Mouse (Mus musculus): ENCODE measurements around the gene Rpap1.

The Rpap1 gene

DNA sequence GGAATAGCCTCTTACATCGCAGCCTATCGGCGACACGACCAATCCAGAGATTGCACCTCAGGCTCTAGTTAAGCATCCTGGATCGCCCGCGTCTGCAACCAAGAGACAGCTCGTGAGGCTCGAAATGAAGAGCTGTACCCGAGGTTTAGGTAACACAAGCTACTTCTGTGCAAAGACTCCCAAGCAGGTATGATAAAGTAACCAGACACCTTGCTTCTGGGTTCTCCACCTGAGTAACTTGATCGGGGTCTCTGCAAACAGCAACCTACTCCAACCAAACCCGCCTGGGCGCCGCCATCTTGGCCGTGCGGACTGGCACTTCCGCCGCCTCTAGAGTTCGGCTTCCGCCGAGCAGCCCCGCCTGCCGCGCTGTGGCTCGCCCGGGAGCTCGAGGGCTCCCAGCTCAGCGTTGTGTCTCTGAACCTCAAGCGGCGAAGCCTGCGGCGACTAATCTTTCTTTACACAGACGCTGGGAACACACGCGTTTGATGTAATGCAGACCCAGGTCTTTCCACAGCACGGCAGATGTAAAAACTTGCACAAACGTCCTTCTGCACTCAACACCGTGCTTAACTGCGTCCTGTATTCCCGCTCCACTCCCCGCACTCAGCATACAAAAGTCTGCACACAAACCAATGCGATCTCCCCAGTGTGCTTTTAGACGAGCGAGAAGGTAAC lies at the start of gene Rpap1:
Gene Rpap1 (minus strand): TSS at position 332 of the 678 bp plus-strand sequence.
- DNase-seq = peak; percentile 77 to 92

DNA sequence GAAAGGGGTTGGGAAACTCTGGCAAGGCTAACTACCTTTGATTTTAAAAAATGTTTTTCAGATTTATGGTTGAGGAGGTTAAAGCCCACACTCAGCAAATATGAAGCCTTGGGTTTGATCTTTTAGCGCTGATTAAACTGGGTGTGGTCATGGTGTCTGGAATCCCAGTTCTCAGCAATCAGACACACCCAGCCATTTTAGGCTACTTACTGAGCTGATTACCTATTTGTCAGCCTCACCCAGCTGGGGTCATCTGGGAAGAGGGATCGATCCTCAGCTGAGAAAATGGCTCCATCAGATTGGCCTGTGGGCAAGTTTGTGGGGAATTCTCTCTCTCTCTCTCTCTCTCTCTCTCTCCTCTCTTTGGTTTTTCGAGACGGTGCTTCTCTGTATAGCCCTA lies 46.9 kb upstream of the Rpap1 start:
- no peak for DNase-seq

DNA sequence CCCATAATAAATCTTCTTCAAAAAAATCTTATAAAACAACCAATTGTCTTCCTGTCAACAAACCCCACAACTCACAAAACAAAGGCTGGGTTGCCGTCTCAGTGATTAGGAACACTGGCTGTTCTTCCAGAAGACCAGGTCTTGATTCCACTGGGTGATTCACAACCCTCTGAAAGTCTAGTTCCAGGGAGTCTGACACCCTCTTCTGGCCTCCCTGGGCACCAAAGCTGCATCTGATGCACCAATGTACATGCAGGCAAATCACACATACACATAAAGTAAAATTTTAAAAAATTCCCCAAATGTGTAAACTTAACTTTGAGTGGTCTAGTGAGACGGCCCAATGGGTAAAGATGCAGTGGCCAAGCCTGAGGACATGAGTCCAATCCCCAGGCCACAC lies 43.2 kb upstream of the Rpap1 start:
- DNase-seq = no peak

DNA sequence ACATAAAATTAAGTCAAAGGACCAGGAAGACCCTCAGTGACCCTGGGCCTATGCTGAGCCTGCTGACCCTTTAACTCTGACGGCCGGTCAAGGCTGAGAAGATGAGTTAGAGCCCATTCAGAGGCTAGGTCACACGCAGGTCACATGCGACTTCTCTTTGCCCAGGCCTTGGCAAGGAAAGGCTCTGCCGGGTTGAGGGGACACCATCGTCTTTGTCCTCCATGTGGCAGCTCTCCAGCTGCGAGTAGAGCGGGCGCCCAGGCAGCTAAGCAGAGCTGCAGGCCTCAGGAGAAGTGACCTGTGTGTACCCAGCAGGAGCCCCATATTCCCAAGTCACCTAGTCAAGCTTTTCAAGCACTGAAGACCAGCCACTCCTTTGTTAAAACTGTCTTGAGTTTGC lies 33.8 kb upstream of the Rpap1 start:
- DNase-seq = no peak

DNA sequence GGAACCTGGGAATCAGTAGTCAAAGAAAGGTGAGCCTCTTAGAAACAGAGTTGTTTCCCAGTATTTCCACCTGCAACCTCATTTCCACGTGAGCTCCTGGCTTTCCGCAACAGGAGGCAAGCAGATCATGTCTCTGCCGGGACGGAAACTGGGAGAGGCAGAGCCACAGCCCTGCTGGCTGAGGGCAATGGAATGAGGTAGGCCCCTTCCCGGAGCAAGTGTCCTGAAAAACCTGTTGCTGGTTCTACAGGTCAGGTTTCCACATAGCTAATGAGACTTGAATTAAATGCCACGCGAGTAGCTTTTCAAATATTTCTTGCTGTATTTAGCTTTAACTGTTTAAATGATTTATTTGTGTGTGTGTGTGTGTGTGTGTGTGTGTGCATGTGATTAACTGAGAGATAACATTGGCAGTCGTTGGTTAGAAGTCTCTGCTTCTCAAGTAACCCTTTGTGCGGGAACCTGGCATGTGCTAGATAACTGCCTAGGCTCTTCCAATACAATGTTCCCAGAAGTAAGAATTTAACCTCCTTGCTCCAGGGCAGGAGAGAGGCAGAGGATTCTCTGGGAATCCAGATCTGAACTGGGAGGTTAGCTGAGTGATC lies 31.4 kb upstream of the Rpap1 start:
- DNase-seq = no peak

DNA sequence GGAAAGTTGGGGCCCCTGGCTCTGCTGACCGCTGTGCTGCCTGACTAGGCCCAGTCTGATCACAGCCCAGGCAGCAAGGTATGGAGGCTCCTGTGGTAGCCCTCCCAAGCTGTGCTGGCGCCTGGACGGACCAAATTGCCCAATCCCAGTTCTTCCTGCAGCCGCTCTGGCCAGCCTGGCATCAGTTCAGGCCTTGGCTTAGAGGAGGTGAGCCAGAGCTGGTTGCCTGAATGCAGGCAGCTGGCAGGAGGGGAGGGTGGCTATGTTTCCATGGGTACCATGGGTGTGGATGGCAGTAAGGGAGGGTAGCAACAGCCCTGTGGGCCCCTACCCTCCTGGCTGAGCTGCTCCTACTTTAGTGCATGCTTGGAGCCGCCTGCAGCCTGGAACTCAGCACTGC lies 29.7 kb upstream of the Rpap1 start:
- DNase-seq = no peak

DNA sequence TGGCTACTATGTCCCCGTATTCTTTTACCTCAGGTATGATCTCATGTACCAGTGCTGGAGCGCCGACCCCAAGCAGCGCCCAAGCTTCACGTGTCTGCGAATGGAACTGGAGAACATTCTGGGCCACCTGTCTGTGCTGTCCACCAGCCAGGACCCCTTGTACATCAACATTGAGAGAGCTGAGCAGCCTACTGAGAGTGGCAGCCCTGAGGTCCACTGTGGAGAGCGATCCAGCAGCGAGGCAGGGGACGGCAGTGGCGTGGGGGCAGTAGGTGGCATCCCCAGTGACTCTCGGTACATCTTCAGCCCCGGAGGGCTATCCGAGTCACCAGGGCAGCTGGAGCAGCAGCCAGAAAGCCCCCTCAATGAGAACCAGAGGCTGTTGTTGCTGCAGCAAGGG lies 29.3 kb upstream of the Rpap1 start:
- no peak for DNase-seq

DNA sequence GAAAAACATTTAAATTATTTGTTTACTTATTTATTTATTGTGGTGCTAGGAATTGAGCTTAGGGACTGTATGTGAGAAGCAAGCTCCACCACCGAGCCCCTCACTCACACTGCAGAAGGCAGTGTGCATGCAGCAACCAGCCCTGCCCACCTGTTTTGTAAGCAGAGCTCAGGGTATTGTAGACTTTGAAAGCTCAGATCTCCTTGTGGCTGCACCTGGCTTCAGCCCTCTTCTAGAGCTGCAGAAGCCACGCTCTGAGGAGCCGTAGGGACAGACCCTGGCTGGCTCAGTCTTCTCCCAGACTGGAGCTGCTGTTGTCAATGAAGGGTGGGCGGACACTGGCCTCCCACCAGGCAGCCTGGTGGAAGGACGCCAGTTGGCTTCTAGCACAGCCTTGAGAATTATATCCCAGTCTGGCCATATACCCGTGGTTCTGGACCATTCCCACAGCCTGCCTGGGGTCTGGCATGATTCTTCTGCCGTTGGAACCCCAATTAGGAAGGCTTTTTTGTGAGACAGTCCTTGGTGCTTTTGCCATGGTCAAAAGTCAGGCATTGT lies 27.1 kb upstream of the Rpap1 start:
- no peak for DNase-seq

DNA sequence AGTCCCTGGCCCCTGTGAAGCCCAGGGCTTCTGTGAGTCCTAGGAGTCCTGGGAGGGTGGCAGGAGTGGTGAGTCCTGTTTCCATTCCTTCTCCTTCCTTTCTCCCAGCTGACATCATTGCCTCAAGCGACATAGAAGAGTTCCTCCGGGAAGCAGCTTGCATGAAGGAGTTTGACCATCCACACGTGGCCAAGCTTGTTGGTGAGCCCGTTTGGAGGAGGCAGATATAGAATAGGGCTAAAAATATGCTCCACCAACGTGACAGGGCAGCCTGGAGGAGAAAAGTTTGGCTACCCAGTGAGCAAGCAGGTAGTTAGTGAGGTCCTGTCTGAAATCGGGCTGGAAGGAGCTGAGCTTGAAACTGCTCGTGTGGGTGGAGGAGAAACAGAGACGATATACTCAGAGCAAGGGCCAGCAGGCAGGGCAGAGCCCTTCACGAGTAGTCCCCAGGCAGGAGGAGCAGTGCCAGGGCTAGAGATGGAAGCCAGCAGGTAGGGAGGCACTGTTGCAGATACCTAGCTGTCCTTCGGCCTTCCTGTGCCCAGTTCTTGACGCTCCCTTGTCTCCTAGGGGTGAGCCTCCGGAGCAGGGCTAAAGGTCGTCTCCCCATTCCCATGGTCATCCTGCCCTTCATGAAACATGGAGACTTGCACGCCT lies 24.3 kb upstream of the Rpap1 start:
- no peak for DNase-seq

DNA sequence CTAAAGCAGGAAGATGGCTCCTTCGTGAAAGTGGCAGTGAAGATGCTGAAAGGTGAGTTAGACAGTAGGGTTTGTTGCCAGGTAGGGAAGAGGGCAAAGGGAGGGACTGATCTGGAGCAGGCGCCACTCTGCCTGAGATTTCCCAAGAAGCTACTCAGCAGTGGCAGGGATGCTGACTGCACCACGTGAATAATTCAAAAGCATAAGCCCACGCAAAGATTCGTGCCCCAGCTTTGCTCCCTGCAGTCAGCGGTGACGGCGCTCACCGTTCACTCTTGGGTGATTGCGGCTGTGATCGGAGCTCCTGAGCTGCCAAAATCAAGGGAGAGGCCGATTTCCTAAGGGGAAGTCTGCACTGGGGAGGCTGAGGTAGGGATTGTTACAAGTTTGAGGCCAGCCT lies 23.6 kb upstream of the Rpap1 start:
- DNase-seq = no peak

DNA sequence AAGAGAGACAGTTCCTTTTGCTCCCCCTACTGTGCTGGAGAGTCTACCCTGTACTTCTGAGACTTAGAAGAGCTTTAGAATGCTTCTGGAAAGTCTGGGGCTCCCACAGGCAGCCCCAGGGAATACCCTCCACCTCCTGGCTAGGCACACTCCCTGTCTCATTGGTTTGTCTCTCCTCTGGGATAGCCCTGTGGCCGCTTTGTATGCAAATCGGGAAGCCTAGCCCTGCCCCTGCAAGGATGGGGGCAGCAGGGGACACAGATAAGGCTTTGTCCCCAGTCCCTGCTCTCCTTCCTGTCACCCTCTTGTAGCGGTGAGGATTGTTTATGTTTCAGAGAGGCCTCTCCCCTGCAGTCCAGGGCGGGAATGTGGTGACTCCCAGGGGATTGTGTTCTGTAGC lies 21.5 kb upstream of the Rpap1 start:
- no peak for DNase-seq

DNA sequence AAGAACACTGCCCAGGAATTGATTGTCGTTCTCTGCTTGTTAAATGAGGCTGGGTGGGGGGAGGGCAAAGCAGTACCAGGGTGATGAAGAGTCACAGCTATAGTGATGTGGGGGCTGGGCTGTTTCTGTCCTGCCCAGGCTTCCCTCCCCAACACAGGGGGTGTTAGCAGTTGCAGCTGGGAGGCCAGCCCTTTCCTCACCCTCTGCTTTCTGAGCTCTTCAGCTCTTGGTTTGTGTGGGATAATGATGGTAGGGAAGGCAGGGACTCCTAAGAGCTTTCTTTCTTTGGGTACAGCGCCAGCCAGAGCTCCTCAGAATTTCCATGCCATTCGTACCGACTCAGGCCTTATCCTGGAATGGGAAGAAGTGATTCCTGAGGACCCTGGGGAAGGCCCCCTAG lies 21.1 kb upstream of the Rpap1 start:
- DNase-seq = no peak

DNA sequence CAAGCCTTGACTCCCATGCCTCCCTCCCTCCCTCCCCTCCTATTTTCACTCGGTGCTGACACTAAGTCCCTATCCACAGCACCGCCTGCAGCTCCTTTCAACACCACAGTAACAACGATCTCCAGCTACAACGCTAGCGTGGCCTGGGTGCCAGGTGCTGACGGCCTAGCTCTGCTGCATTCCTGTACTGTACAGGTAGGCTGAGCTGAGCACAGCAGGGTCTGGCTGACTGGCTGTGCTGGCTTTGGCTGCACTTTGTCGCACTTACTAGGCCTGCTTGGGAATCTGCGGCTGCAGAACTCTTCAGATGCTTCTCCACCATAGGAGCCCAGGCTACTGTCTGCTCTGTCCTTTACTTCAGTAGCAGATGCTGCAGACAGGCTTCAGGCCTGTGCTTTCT lies 18.2 kb upstream of the Rpap1 start:
- no peak for DNase-seq

DNA sequence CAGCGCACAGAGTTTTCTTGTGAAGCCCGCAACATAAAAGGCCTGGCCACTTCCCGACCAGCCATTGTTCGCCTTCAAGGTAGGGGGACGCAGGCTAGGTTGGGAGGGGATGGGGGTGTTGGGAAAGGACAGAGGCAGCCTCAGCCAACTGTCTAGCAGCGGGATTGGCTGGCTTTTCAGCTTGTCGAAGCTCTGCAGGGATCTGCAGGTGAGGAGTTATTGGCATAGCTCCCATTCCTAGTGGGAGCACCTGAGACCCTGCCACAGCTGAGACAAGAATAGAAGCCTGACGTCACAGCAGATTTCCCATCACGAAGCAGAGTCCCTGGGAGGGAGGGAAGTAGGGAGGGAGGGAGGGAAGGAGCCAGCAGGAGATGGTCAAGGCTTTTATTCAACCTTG lies 17.4 kb upstream of the Rpap1 start:
- no peak for DNase-seq

DNA sequence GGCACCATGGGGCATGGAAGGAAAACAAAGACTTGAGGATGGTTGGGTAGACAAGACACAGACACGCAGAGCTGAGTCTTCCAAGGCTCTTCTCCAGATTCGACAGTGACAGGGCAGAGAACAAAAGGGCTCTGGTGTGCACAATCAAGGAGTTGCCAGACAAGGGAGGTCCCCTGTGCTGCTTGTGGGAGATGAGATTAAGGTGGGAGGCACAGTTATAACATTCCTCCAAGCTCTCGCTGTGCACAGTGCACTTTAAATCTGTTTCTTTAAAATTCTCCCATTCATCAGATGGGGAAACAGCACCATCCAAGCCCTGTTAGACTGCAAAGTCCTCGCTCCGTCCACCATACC lies 16.9 kb upstream of the Rpap1 start:
- no peak for DNase-seq

DNA sequence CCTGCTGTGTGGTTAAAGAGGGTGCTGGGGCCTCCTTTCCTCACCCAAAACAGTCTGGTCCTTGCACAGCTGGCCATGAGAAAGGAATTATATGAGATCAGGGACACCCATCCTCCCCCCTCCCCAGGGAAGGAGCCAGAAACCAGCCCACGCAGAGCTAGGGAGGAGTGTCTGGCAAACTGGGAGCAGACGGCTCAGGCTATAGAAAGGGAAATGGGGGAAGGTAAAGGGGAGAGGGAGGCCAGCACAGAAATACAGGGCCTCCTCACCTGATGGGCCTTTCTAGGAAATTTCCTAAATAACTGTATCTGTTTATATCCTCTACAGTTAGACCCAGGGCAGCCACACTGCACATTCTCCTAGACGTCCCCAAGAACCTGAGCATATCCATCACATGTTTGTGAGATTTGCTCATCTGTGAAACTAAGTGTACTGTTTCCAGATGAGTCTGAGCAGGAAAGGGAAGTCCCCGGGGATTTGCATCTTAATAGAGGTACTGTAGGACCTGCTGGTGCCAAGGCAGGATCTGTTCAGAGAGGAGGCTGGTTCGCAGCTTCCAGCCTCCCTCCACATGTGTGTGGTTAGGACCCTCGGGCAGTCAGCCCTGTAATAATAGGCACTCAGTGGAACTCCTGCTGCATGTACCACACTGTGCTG lies 16.4 kb upstream of the Rpap1 start:
- DNase-seq = no peak

DNA sequence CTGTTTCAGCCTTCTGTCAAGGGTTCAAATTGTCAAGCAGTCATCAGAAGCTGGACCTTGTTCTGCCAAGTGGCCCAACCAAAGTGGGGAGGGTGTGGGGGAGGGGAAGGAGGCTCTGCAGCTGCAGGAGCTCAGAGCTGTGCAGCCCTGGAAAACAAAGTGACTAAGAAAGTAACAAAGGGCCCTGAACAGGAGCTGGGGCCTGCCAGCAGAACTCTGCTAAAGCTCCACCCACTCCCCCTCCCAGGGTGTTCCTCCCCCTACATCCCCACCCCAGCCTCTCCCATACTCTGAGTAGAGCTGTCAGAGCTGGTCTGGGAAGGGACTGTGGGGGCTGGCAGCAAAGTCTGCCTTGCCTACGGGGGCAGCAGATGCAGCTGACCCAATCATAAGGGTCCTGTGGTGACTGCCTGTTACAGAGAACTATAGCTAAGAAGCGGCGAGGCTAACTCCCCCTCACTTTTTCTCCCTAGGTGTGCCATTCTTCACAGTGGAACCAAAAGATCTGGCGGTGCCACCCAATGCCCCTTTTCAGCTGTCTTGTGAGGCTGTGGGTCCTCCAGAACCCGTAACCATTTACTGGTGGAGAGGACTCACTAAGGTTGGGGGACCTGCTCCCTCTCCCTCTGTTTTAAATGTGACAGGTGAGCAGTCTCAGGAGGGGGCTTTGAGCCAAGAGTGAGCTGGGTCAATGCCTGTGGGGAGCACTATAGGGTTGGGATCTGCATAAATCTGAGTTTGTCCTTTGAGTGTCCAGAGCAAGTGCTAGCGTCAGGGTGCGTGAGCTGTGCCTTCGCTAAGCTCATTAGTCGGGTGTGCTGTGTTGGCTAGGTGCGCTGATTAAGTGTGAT lies 15.7 kb upstream of the Rpap1 start:
- DNase-seq = no peak

DNA sequence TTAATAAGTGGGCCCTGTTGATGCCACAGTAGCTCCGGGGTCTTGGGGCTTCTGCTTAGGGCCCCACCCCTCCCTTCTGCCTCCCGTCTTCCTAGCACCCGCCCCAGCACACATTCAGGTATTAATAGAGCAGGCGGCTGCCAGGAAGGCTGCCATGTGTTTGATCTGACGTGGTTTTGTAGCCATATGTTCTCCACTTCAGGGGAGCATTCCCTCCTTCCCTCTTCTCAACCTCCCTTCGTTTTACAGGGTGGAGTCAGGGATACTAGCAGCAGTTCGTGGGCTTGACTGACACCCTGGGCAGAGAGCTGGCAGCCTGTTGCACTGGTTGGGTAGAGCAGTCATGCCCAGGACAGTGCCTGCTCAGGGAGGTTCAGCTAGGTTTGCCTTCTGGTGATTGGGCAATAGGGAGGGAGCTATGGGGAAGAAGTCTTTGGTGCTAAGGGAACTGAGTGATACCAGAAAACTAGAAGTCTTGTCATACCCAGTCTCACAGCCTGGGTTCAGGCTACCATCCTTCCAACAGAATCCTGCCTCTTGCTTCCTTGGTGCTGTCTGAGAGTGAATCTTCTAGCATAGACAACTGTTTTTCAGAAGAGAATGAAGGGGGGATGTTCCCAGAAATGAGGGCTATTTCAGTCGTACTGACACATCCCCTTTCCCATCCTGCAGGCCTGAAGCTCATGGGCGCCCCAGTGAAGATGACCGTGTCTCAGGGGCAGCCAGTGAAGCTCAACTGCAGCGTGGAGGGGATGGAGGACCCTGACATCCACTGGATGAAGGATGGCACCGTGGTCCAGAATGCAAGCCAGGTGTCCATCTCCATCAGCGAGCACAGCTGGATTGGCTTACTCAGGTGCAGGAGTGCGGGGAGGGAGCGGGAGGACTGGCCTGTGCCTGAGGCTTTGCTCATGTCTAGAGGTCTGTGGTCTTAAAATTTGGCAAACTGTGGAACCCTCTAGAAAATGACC lies 13.8 kb upstream of the Rpap1 start:
- DNase-seq = no peak

DNA sequence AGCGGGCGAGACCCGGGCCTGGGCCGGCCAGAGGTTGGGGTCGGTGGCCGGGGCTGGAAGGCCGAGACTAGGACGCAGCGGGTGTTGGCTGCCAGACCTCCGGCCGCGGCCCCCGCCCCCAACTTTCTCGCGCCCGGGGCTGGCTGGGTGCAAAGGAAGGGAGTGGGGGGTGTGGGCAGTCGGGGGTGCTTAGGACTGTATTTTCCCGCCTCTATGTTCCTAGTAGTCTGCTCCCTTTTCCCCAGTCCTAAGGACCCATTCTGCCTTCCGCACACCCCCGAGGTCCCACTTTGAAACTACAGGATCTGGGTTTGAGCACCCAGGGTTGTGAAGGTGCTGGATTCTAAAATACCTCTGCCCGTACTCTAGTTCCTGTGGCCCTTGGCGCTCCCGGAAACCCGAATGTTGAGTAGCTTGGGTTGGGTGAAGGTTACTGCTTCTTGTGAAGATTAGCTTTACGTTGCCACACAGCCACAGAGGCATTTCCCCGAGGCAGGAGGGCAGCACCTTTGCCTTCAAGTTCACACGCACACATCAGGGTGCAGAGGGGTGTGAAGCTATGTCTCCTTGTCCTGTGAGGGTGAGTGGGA lies 12.7 kb upstream of the Rpap1 start:
- peak in 1 of 2 experiments; percentile 24 for DNase-seq

DNA sequence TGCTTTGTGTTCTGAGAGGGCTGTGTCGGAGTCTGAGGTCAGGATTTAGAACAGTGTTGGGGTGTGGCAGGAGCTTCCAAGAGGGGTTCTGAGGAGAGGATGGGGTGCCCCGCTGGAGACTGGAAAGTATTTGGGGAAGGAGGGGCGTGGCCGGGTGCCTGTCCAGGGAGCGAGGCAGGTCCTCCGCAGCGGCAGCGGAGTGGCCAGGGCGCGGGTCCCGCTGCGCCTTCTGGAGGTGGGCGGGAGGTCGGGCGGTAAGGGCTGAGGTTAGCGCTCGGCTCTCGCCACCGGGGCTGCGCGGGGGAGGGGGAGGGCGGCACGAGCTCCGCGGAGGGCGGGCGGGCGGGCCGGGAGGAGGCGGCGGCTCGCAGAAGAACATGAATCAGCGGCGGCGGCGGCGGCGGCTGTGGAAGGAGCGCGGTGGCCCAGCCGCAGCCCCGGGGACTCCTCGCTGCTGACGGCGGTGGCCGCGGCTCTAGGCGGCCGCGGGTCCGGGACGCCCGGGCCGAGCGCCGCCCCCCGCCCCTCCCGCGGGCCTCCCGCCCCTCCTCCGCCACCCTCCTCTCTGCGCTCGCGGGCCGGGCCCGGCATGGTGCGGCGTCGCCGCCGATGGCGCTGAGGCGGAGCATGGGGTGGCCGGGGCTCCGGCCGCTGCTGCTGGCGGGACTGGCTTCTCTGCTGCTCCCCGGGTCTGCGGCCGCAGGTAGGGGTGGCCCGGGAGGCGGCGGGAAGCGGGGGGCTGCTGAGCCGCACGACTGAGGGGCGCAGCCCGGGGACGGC lies 12.0 kb upstream of the Rpap1 start:
- DNase-seq = peak; percentile 25 to 75

Measured in kidney, postnatal 36 days (tissue).